Mouse (Mus musculus): ENCODE data around the gene Ccdc141.
A peak's percentile ranks its signal among the peaks of the same experiment; 100 is the strongest.

Gene Ccdc141

DNA sequence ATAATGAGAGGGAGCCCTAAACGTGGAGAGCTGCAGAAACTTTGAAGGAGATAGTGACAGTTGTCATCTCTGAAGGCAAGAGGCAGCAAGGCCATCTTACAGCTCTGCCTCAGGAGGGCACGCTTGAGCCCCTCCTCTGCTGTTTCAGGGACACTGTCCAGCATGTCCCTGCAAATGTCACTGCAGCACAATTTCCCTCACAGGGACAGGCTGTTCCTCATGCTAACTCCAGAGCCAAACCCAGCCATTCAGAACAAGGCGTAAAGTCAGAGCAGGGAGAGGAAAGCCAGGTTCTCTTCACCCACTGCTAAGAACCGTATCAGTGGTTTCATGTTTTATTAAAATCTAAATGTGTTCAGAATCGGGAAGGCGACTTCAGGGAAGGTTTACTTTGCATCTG, 192.8 kb downstream of the Ccdc141 start:
- no peak for DNase-seq (ENCODE audit: low read depth, low spot score)

GRCm38 (mm10) chr2:76972051-76972450, 198.4 kb downstream of the Ccdc141 start:
- no peak for DNase-seq (ENCODE audit: low read depth, low spot score)

DNA sequence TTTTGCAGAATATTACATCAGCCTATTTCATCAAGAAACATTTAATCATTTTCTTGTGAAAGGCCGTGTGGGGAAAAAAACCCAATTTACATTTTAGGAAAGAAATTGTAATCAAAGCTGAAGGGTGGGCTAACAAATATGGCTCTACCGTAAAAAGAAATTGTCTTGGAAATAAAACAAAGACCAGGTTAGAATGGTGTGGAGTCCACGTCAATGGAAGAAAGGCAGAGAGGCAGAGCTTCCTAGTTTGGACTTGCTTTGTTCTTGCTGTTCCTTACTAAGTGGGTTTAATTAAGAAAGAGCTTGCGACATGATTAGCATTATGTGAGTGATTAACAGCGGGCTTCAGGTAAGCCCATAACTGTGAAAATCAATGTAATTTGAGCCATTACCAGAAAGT, 199.4 kb downstream of the Ccdc141 start:
- DNase-seq (ENCODE audit: low read depth, low spot score) = no peak

- DNase-seq (ENCODE audit: low read depth, low spot score) = peak; percentile 55
These were observed 199.8 kb downstream of the Ccdc141 start for GRCm38 (mm10) chr2:76970669-76971068.

DNA sequence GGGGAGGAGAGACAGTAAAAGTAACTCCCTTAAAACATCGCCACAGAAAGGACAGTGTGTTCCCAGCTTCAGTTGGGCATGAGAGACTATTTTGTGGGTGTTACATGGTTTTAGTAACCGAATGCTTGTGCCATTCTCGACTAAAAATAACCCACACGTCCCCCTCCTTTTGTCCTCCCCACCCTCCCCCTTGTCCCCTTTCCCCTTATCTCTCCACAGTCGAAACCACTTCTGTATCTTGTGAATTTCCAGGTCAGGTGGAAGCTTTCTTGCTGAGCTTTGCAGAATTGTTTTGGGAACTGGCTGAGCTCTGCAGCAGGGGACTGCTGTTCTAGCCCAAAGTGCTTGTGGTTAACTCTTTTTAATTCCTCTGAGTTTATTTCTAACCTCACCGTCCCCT, 200.2 kb downstream of the Ccdc141 start:
- DNase-seq (ENCODE audit: low read depth, low spot score) = no peak

- DNase-seq (ENCODE audit: low read depth, low spot score) = no peak
These were observed 200.8 kb downstream of the Ccdc141 start for GRCm38 (mm10) chr2:76969637-76970036.

- DNase-seq (ENCODE audit: low read depth, low spot score) = peak; percentile 57
These were observed 201.5 kb downstream of the Ccdc141 start for GRCm38 (mm10) chr2:76968919-76969318.

GRCm38 (mm10) chr2:76966582-76966981, 203.9 kb downstream of the Ccdc141 start:
- no peak for DNase-seq (ENCODE audit: low read depth, low spot score)

DNA sequence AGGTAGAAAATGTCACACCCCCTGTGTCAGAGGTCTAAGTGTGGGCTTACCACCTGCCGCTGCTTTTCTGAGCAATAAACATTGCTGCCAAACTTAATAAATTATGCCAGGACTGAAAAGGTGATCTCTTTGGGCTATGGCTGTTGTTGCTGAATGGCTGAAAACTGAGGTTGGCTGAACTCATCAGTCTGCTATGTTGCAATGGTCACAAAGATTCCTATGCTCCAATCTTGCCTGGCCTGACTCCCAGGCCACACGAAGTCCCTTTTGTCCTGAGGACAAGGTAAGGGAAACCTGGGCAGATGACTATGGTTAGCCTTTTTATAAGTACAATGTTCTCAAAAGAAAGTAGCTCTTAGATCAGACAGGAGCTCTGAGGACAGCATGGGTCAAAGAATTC, 204.4 kb downstream of the Ccdc141 start:
- DNase-seq (ENCODE audit: low read depth, low spot score) = no peak

- no peak for DNase-seq (ENCODE audit: low read depth, low spot score)
These were observed 204.9 kb downstream of the Ccdc141 start for GRCm38 (mm10) chr2:76965542-76965941.

DNA sequence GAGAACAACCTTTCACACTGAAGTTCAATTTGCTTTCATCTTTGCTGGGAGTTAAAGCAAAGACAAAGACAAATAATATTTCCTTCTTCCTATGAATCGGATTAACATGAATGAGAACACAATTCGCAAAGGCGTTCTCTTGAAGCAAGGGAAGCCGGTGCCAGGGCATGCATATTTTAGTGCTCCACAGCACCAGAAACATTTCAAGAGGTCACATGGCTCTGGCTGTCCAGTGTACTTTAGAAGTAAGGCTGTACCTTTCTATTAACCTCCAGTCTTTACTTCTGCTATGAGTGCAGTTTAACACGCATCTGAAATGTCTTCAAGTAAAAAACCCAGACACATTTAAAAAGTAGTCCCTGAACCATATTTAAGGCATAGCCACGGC, 208.4 kb downstream of the Ccdc141 start:
- no peak for DNase-seq (ENCODE audit: low read depth, low spot score)

- DNase-seq (ENCODE audit: low read depth, low spot score) = no peak
These were observed 208.9 kb downstream of the Ccdc141 start for GRCm38 (mm10) chr2:76961420-76962044.

Measured in retina, postnatal 7 days (tissue).